In the genomic region with DNA sequence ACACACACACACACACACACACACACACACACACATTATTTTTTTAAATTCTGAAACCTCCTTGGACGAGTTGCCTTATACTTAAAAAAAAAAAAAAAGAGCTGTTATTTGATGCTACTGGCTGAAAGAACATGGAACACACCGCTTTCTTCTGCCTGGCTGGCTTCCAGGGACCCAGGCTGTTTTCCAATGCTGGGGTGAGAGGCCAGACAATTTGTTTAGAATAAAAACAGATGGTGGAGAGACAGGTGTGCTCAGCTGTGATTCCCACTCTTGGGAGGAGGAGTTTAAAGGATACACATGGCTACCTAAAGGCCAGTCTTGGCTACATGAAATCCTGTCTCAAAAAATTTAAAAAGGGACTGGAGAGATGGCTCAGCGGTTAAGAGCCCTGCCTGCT, we compare ENCODE assay signal across 8 mouse cellular contexts. TPM values are rescaled to one million over a fixed set of nuclear protein-coding genes. Genes with fewer than 3 reads are reported as not detected.
A peak's percentile ranks its signal among the peaks of the same experiment; 100 is the strongest.
DNase-seq lines count a peak whose midpoint lies in the region; ATAC-seq and TF ChIP-seq lines count a peak whose summit lies in the region.

No protein-coding gene starts in this region.

- no peaks in the 10 kb centered on the region for H3K9me3 ChIP-seq in heart, embryonic 16.5 days (replicated peaks; ENCODE audit: control insufficient read depth, low read length)
- no peaks in the 10 kb centered on the region for H3K9me3 ChIP-seq in limb, embryonic 15.5 days

- no peaks in the 10 kb centered on the region for H3K27me3 ChIP-seq in heart, embryonic 16.5 days (ENCODE audit: control insufficient read depth, insufficient read depth, low read length)
- H3K27me3 ChIP-seq in limb, embryonic 15.5 days = no peaks in the 10 kb centered on the region
- H3K27me3 ChIP-seq in thymus, adult 2 months (ENCODE audit: control insufficient read depth, insufficient read depth, low read length) = no peaks in the 10 kb centered on the region

- no peak for ATAC-seq in heart, embryonic 16.5 days (replicated peaks; ENCODE audit: extremely low read depth, insufficient read depth, low FRiP score)
- ATAC-seq in limb, embryonic 15.5 days (ENCODE audit: insufficient number of reproducible peaks, low FRiP score, low TSS enrichment, low read depth) = no peak; the same call in 1 of the 2 replicates
- ATAC-seq in megakaryocyte progenitor cell, adult 5-6 weeks (replicated peaks; ENCODE audit: poor library complexity) = no peak

- TF ChIP-seq POLR2A in thymus, adult 2 months (IDR thresholded peaks at IDR 0.05; ENCODE audit: control insufficient read depth, extremely low read depth, insufficient read depth, low read length, poor library complexity) = no peak

- H3K4me2 ChIP-seq in heart, embryonic 16.5 days (ENCODE audit: low read depth, low read length) = no peak overlapping the region
- H3K4me2 ChIP-seq in limb, embryonic 15.5 days = no peak overlapping the region

- H3K4me1 ChIP-seq in heart, embryonic 16.5 days (ENCODE audit: control insufficient read depth, insufficient read depth, low read length) = peaks cover 39% of the 10 kb centered on the region
- peaks cover 46% of the 10 kb centered on the region for H3K4me1 ChIP-seq in limb, embryonic 15.5 days
- H3K4me1 ChIP-seq in thymus, adult 2 months (replicated peaks; ENCODE audit: control insufficient read depth, insufficient read depth, low read length) = peaks cover 32% of the 10 kb centered on the region

- H3K4me3 ChIP-seq in heart, embryonic 16.5 days (ENCODE audit: low read length) = no peak overlapping the region
- no peak overlapping the region for H3K4me3 ChIP-seq in limb, embryonic 15.5 days
- no peak overlapping the region for H3K4me3 ChIP-seq in thymus, adult 2 months (ENCODE audit: control insufficient read depth, insufficient read depth, low read length)

- H3K36me3 ChIP-seq in heart, embryonic 16.5 days (ENCODE audit: control insufficient read depth, insufficient read depth) = no peaks in the 10 kb centered on the region
- H3K36me3 ChIP-seq in limb, embryonic 15.5 days = no peaks in the 10 kb centered on the region
- no peaks in the 10 kb centered on the region for H3K36me3 ChIP-seq in thymus, adult 2 months (ENCODE audit: control insufficient read depth, insufficient read depth, low read length)

- TF ChIP-seq CTCF in thymus, adult 2 months (IDR thresholded peaks at IDR 0.05; ENCODE audit: borderline replicate concordance, control insufficient read depth, extremely low read depth, insufficient read depth, low read length, poor library complexity) = no peak

- H3K9ac ChIP-seq in heart, embryonic 16.5 days (ENCODE audit: low read length) = no peak overlapping the region
- no peak overlapping the region for H3K9ac ChIP-seq in limb, embryonic 15.5 days

- peak overlapping the region; percentile 12; the same call in 1 of the 2 replicates for H3K27ac ChIP-seq in heart, embryonic 16.5 days (ENCODE audit: low read length)
- peak overlapping the region; percentile 47 for H3K27ac ChIP-seq in limb, embryonic 15.5 days
- H3K27ac ChIP-seq in thymus, adult 2 months (ENCODE audit: control insufficient read depth, insufficient read depth, low read length) = no peak overlapping the region

- peak; percentile 43 for DNase-seq in adrenal gland, adult 2 months
- no peak for DNase-seq in adrenal gland, adult 18-20 months (ENCODE audit: low spot score in 2 of 2)
- peak; percentile 20 for DNase-seq in adipocyte (ENCODE audit: low spot score)
- DNase-seq in thymus, adult 2 months = no peak
- no peak for DNase-seq in B cell, adult 2 months

- WGBS in heart, embryonic 16.5 days = 49% methylated on average over 3 of the region's 3 CpGs
- 20% methylated on average over 3 of the region's 3 CpGs for whole genome bisulfite sequencing in limb, embryonic 15.5 days
- 75% methylated on average over 3 of the region's 3 CpGs for WGBS in thymus, adult 2 months

RNA-seq across cellular contexts. Expression of a gene that starts 4.1 kb away (rescaled TPM):
- total RNA-seq in adrenal gland, adult 2 months (2021) = 10 to 100 TPM; 13.6 to 28.9 TPM
- 7.3 and 7.5 TPM in 2 replicates for polyA plus RNA-seq in adrenal gland, adult 2 months (2012; rRNA removed)
- total RNA-seq in adrenal gland, adult 18-20 months (2021) = 10 to 100 TPM; 18.3 TPM
- 45.1 and 47.4 TPM in 2 replicates for polyA plus RNA-seq in heart, embryonic 16.5 days (2015; fragmentation: Nextera tagmentation; extraction: Ambion mirVana)
- polyA plus RNA-seq in limb, embryonic 15.5 days (2015; fragmentation: Nextera tagmentation; extraction: Ambion mirVana) = 19.1 and 40.8 TPM in 2 replicates
- total RNA-seq in megakaryocyte progenitor cell, adult 5-6 weeks (2015) = 1.1 and 1.3 TPM in 2 replicates
- 3.8 and 6.0 TPM in 2 replicates for total RNA-seq in megakaryocyte progenitor cell, adult 5-6 weeks (2017)
- 1.5 and 2.0 TPM in 2 replicates for polyA plus RNA-seq in thymus, adult 2 months (2012; rRNA removed)

RNA-seq across cellular contexts. Expression of a gene that starts 5.5 kb away (rescaled TPM):
- 1 to 10 TPM; 1.1 to 1.6 TPM for total RNA-seq in adrenal gland, adult 2 months (2021)
- 0.13 and 0.33 TPM in 2 replicates for polyA plus RNA-seq in adrenal gland, adult 2 months (2012; rRNA removed)
- 1 to 10 TPM; 1.6 to 2.0 TPM for total RNA-seq in adrenal gland, adult 18-20 months (2021)
- 0.07 and 0.09 TPM in 2 replicates for polyA plus RNA-seq in heart, embryonic 16.5 days (2015; fragmentation: Nextera tagmentation; extraction: Ambion mirVana)
- 0.14 and 0.20 TPM in 2 replicates for polyA plus RNA-seq in limb, embryonic 15.5 days (2015; fragmentation: Nextera tagmentation; extraction: Ambion mirVana)
- total RNA-seq in megakaryocyte progenitor cell, adult 5-6 weeks (2015) = 0.67 TPM in 1 of 2 replicates, not detected in the other
- total RNA-seq in megakaryocyte progenitor cell, adult 5-6 weeks (2017) = 0.20 TPM in 1 of 2 replicates, not detected in the other
- polyA plus RNA-seq in thymus, adult 2 months (2012; rRNA removed) = 2.3 TPM in 2 replicates

RNA-seq across cellular contexts. Expression of a gene that starts 28.9 kb away (rescaled TPM):
- total RNA-seq in adrenal gland, adult 2 months (2021) = 1 to 10 TPM; 2.6 to 7.2 TPM
- 0.45 and 0.57 TPM in 2 replicates for polyA plus RNA-seq in adrenal gland, adult 2 months (2012; rRNA removed)
- 1 to 10 TPM; 3.5 to 4.0 TPM for total RNA-seq in adrenal gland, adult 18-20 months (2021)
- polyA plus RNA-seq in heart, embryonic 16.5 days (2015; fragmentation: Nextera tagmentation; extraction: Ambion mirVana) = 0.09 TPM in 2 replicates
- 0.33 and 0.50 TPM in 2 replicates for polyA plus RNA-seq in limb, embryonic 15.5 days (2015; fragmentation: Nextera tagmentation; extraction: Ambion mirVana)
- not detected in 2 replicates for total RNA-seq in megakaryocyte progenitor cell, adult 5-6 weeks (2015)
- not detected in 2 replicates for total RNA-seq in megakaryocyte progenitor cell, adult 5-6 weeks (2017)
- polyA plus RNA-seq in thymus, adult 2 months (2012; rRNA removed) = not detected in 2 replicates

RNA-seq across cellular contexts. Expression of a gene that starts 39.3 kb away (rescaled TPM):
- total RNA-seq in adrenal gland, adult 2 months (2021) = 10 to 100 TPM; 82.2 to 86.0 TPM
- polyA plus RNA-seq in adrenal gland, adult 2 months (2012; rRNA removed) = 164 and 179 TPM in 2 replicates
- 10 to 100 TPM; 88.9 to 95.2 TPM for total RNA-seq in adrenal gland, adult 18-20 months (2021)
- 105 and 108 TPM in 2 replicates for polyA plus RNA-seq in heart, embryonic 16.5 days (2015; fragmentation: Nextera tagmentation; extraction: Ambion mirVana)
- 101 and 115 TPM in 2 replicates for polyA plus RNA-seq in limb, embryonic 15.5 days (2015; fragmentation: Nextera tagmentation; extraction: Ambion mirVana)
- 74.8 and 80.5 TPM in 2 replicates for total RNA-seq in megakaryocyte progenitor cell, adult 5-6 weeks (2015)
- 68.3 and 78.9 TPM in 2 replicates for total RNA-seq in megakaryocyte progenitor cell, adult 5-6 weeks (2017)
- 359 and 363 TPM in 2 replicates for polyA plus RNA-seq in thymus, adult 2 months (2012; rRNA removed)

RNA-seq across cellular contexts. Expression of a gene that starts 43.9 kb away (rescaled TPM):
- total RNA-seq in adrenal gland, adult 2 months (2021) = 10 to 100 TPM; 19.7 to 47.9 TPM
- polyA plus RNA-seq in adrenal gland, adult 2 months (2012; rRNA removed) = 9.9 and 10.9 TPM in 2 replicates
- 10 to 100 TPM; 24.4 to 33.3 TPM for total RNA-seq in adrenal gland, adult 18-20 months (2021)
- 5.6 and 6.0 TPM in 2 replicates for polyA plus RNA-seq in heart, embryonic 16.5 days (2015; fragmentation: Nextera tagmentation; extraction: Ambion mirVana)
- 20.2 and 31.1 TPM in 2 replicates for polyA plus RNA-seq in limb, embryonic 15.5 days (2015; fragmentation: Nextera tagmentation; extraction: Ambion mirVana)
- total RNA-seq in megakaryocyte progenitor cell, adult 5-6 weeks (2015) = not detected in 2 replicates
- 0.20 TPM in 1 of 2 replicates, not detected in the other for total RNA-seq in megakaryocyte progenitor cell, adult 5-6 weeks (2017)
- 2.2 and 3.0 TPM in 2 replicates for polyA plus RNA-seq in thymus, adult 2 months (2012; rRNA removed)

Comparison
In these comparisons a context has a peak if more than half of its experiments do, and no peak if none do; other contexts are left out.
1. DNase-seq: peak in adrenal gland, adult 2 months (single experiment) and adipocyte (single experiment); none in adrenal gland, adult 18-20 months (0 of 2), thymus, adult 2 months (single experiment) and B cell, adult 2 months (0 of 2).